Mouse (Mus musculus): ENCODE measurements around the gene Asb18.

Asb18 gene

GRCm38 (mm10) chr1:90014446-90014845 lies at the start of gene Asb18:
Gene Asb18, minus strand, starts transcription at chr1:90014666.
- no peak for DNase-seq (ENCODE audit: low spot score)

- DNase-seq (ENCODE audit: low spot score): peak; percentile 42
Observed at GRCm38 (mm10) chr1:90060599-90060998, 46.1 kb upstream of the Asb18 start.

GRCm38 (mm10) chr1:90060054-90060453 lies 45.6 kb upstream of the Asb18 start:
- DNase-seq (ENCODE audit: low spot score): no peak

- no peak for DNase-seq (ENCODE audit: low spot score)
Observed at GRCm38 (mm10) chr1:90054991-90055390, 40.5 kb upstream of the Asb18 start.

- peak; percentile 36 for DNase-seq (ENCODE audit: low spot score)
Observed at GRCm38 (mm10) chr1:90051347-90051746, 36.9 kb upstream of the Asb18 start.

- DNase-seq (ENCODE audit: low spot score): no peak
Observed at GRCm38 (mm10) chr1:90050046-90050739, 35.7 kb upstream of the Asb18 start.

GRCm38 (mm10) chr1:90028305-90028704 lies 13.8 kb upstream of the Asb18 start:
- no peak for DNase-seq (ENCODE audit: low spot score)

- no peak for DNase-seq (ENCODE audit: low spot score)
Observed at GRCm38 (mm10) chr1:90026945-90027344, 12.5 kb upstream of the Asb18 start.

- DNase-seq (ENCODE audit: low spot score): no peak
Observed at GRCm38 (mm10) chr1:90020336-90020735, 5.9 kb upstream of the Asb18 start.

- DNase-seq (ENCODE audit: low spot score): no peak
Observed at GRCm38 (mm10) chr1:90018071-90018470, 3.6 kb upstream of the Asb18 start.

- no peak for DNase-seq (ENCODE audit: low spot score)
Observed at GRCm38 (mm10) chr1:90013273-90013672, 1.2 kb downstream of the Asb18 start.

- DNase-seq (ENCODE audit: low spot score): no peak
Observed at GRCm38 (mm10) chr1:90012850-90013249, 1.6 kb downstream of the Asb18 start.

GRCm38 (mm10) chr1:90012168-90012567 lies 2.3 kb downstream of the Asb18 start:
- DNase-seq (ENCODE audit: low spot score): no peak

GRCm38 (mm10) chr1:90010077-90010476 lies 4.4 kb downstream of the Asb18 start:
- DNase-seq (ENCODE audit: low spot score): no peak

- no peak for DNase-seq (ENCODE audit: low spot score)
Observed at GRCm38 (mm10) chr1:90009188-90009587, 5.3 kb downstream of the Asb18 start.

- no peak for DNase-seq (ENCODE audit: low spot score)
Observed at GRCm38 (mm10) chr1:90006666-90007065, 7.8 kb downstream of the Asb18 start.

- no peak for DNase-seq (ENCODE audit: low spot score)
Observed at GRCm38 (mm10) chr1:90000981-90001380, 13.5 kb downstream of the Asb18 start.

GRCm38 (mm10) chr1:89999858-90000257 lies 14.6 kb downstream of the Asb18 start:
- no peak for DNase-seq (ENCODE audit: low spot score)

- no peak for DNase-seq (ENCODE audit: low spot score)
Observed at GRCm38 (mm10) chr1:89998696-89999095, 15.8 kb downstream of the Asb18 start.

GRCm38 (mm10) chr1:89998076-89998475 lies 16.4 kb downstream of the Asb18 start:
- no peak for DNase-seq (ENCODE audit: low spot score)

- no peak for DNase-seq (ENCODE audit: low spot score)
Observed at GRCm38 (mm10) chr1:89992256-89992655, 22.2 kb downstream of the Asb18 start.

GRCm38 (mm10) chr1:89977261-89977660 lies 37.2 kb downstream of the Asb18 start:
- no peak for DNase-seq (ENCODE audit: low spot score)

GRCm38 (mm10) chr1:89976411-89976810 lies 38.1 kb downstream of the Asb18 start:
- no peak for DNase-seq (ENCODE audit: low spot score)

- no peak for DNase-seq (ENCODE audit: low spot score)
Observed at GRCm38 (mm10) chr1:89974541-89974940, 39.9 kb downstream of the Asb18 start.

Data from ovary, postnatal 14 days (tissue).